Mouse (Mus musculus) adrenal gland (tissue): ENCODE data around the gene Pard3.

Experiments
- intact Hi-C: fragments of 180-260 bp; cut with DNase I; formaldehyde crosslinking; loops from one replicate; pipeline ENCODE4 v1.15.1; 2025
- long read RNA-seq, 2 experiments: library from polyadenylated mRNA; unstranded; transcript quantifications; one replicate each; pipeline ENCODE4 v2.0.0; 2020; ENCODE audit warnings: borderline replicate concordance in 1 of 2; ENCODE audit not compliant: insufficient replicate concordance in 1 of 2

Gene Pard3
- long read RNA-seq, experiment 1, full-length matches to known transcripts, result 2 of 23 reads
- long read RNA-seq, experiment 1, partial matches to known transcripts, result 8 of 23 reads
- long read RNA-seq, experiment 1, other reads (novel, unspliced or antisense), result 13 of 23 reads
- long read RNA-seq, experiment 2, full-length matches to known transcripts, result 2 of 12 reads
- long read RNA-seq, experiment 2, partial matches to known transcripts, result 2 of 12 reads
- long read RNA-seq, experiment 2, other reads (novel, unspliced or antisense), result 8 of 12 reads

- intact Hi-C loops, result loop anchor here (2.0 kb wide), 2 partner anchors 33 to 75 kb away; no protein-coding TSS in a partner anchor
These were observed at the start of gene Pard3 for GRCm38 (mm10) chr8:127063551-127064360. Gene Pard3 (plus strand): TSS chr8:127063893.

- intact Hi-C loops, result no loop called here
These were observed 41.9 kb upstream of the Pard3 start for GRCm38 (mm10) chr8:127021830-127022229.

GRCm38 (mm10) chr8:127025256-127025717, 38.4 kb upstream of the Pard3 start:
- intact Hi-C loops, result no loop called here

- intact Hi-C loops, result no loop called here
These were observed 37.9 kb upstream of the Pard3 start for GRCm38 (mm10) chr8:127025775-127026174.

GRCm38 (mm10) chr8:127031476-127031875, 32.2 kb upstream of the Pard3 start:
- intact Hi-C loops, result no loop called here

- intact Hi-C loops, result no loop called here
These were observed 24.8 kb upstream of the Pard3 start for GRCm38 (mm10) chr8:127038928-127039327.

GRCm38 (mm10) chr8:127049996-127050395, 13.7 kb upstream of the Pard3 start:
- intact Hi-C loops, result no loop called here

GRCm38 (mm10) chr8:127052132-127052531, 11.6 kb upstream of the Pard3 start:
- intact Hi-C loops, result no loop called here

GRCm38 (mm10) chr8:127055081-127055480, 8.6 kb upstream of the Pard3 start:
- intact Hi-C loops, result no loop called here

GRCm38 (mm10) chr8:127058759-127059158, 4.9 kb upstream of the Pard3 start:
- intact Hi-C loops, result no loop called here

- intact Hi-C loops, result no loop called here
These were observed 3.9 kb upstream of the Pard3 start for GRCm38 (mm10) chr8:127059826-127060225.

GRCm38 (mm10) chr8:127064361-127065112, 844 bp downstream of the Pard3 start:
- intact Hi-C loops, result loop anchor here (2.0 to 5.0 kb wide), 3 partner anchors 32 to 77 kb away; no protein-coding TSS in a partner anchor

GRCm38 (mm10) chr8:127065113-127065473, 1.4 kb downstream of the Pard3 start:
- intact Hi-C loops, result loop anchor here (2.0 to 5.0 kb wide), 3 partner anchors 32 to 78 kb away; no protein-coding TSS in a partner anchor

GRCm38 (mm10) chr8:127065791-127066190, 2.1 kb downstream of the Pard3 start:
- intact Hi-C loops, result loop anchor here (2.0 to 5.0 kb wide), 3 partner anchors 31 to 78 kb away; no protein-coding TSS in a partner anchor

- intact Hi-C loops, result loop anchor here (5.0 kb wide), 1 partner anchor 79 kb away; no protein-coding TSS in a partner anchor
These were observed 2.8 kb downstream of the Pard3 start for GRCm38 (mm10) chr8:127066501-127066900.

- intact Hi-C loops, result loop anchor here (5.0 kb wide), 1 partner anchor 81 kb away; no protein-coding TSS in a partner anchor
These were observed 5.0 kb downstream of the Pard3 start for GRCm38 (mm10) chr8:127068719-127069118.

GRCm38 (mm10) chr8:127070225-127070624, 6.5 kb downstream of the Pard3 start:
- intact Hi-C loops, result no loop called here

- intact Hi-C loops, result no loop called here
These were observed 9.4 kb downstream of the Pard3 start for GRCm38 (mm10) chr8:127073052-127073618.

- intact Hi-C loops, result no loop called here
These were observed 12.8 kb downstream of the Pard3 start for GRCm38 (mm10) chr8:127076511-127076910.

- intact Hi-C loops, result no loop called here
These were observed 15.6 kb downstream of the Pard3 start for GRCm38 (mm10) chr8:127079244-127079805.

- intact Hi-C loops, result no loop called here
These were observed 17.6 kb downstream of the Pard3 start for GRCm38 (mm10) chr8:127081297-127081696.
